Mouse (Mus musculus): ENCODE results near the gene Yars2.
"Not testable (repeated sequence)": the region's sequence is repeated elsewhere in the genome, so short reads cannot be mapped to it uniquely, and the experiment has no call there.

Yars2 gene

DNA sequence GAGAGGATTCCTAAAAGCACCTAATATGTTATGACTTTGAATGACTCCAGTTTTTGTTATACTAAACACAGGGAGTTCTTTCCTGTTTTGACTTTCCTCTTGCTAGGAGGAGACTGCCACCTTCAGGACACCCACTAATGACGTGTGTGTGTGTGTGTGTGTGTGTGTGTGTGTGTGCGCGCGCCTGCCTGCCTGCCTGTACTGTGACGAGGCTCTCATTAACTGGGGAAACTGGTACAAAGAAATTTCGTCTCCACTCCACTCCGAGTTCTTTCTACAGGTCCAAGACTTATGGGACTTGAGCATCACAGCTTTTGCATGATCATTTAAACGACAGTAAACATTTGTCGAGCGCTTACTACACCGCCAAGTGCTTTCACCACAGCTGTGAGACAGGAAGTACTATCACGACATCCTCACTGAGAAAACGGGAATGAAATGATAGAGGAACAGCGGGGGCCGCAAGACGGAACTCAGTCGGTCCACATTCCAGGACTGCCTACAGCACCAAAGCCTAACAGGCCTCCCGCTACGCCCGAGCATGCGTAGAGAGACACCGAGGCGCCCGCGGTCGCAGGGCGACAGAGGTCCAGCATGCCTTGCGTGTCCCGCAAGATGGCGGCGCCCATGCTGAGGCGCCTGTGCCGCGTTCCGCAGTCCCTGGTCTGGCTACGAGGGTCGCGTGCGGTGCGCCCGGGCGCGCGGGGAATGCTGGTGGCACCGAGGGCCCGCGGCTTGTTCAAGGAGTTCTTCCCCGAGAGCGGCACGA is at the start of gene Yars2:
Gene Yars2, plus strand, starts transcription at position 597 of the 769 bp plus-strand sequence.
- DNase-seq (ENCODE audit: low read depth, low spot score), result peak; percentile 94

DNA sequence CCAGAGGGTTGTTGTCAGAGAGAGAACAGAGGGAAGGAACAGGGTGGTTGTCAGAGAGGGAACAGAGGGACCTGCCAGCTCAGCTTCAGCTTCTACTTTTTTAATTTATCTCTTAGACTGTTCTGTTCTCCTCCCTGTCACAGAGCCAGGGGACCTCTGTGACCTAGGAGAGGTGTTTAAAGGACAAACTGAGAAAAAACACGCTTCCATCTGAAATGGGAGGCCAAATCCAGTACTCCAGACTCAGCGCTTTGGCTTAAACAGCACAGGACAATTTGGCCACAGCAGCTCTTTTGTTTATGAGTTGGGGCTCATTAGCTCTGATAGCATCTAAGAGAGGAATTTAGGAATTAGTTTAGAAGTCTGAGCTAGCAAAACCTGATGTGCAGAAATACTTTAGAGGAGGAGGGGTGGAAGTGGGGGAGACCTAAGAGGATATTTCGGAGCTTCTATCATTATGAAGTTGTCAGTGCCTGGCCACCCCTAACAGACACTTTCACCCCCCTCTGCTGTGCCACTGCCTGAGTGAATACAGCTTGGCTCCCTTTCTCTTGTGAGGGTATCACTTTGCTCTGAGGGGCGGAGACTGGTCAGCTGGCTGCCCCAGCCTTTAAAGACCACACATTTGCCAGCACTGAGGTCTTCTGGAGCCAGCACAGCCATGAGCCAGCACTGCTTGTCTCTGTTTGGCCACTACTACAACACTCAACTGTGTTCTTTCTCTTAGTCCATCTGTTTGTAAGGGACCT is 49.3 kb upstream of the Yars2 start:
- DNase-seq (ENCODE audit: low read depth, low spot score), result no peak

DNA sequence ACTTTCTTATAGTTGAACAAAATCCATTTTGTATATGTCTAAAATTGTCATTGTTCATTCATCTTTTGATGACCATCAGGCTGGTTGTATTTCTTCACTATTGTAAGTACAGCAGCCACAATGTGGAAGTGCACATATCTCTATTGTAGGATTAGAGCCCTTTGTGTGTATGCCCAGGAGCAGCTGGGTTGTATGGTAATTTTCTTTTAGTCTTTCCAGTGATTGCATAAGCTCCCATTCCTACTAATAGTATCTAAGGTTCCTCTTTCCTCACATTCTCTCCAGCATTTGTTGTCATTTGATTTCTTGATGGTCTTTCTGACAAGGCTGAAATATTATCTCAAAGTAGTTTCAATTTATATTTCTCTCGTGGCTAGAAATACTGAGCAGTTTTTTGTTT is 47.5 kb upstream of the Yars2 start:
- no peak for DNase-seq (ENCODE audit: low read depth, low spot score)

DNA sequence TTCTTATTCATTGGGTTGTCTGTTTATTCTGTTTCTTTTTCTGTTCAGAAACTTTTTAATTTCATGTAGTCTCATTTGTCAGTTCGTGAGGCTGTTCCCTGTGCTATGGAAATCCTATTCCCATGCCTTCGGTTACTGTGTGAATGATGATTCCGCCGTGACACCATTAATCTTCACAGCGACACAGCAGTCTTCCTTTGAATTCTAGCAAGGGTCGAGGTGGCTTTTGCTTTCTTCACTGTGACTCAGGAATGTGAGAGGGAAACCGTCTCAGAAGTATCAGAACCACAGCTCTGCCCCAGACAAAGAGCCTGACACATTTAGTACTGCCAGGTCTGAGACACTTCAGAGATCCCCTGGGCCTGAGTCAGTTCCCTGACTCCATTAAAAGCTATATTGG is 46.9 kb upstream of the Yars2 start:
- DNase-seq (ENCODE audit: low read depth, low spot score), result no peak

GRCm38 (mm10) chr16:16256672-16257071 is 46.1 kb upstream of the Yars2 start:
- no peak for DNase-seq (ENCODE audit: low read depth, low spot score)

- DNase-seq (ENCODE audit: low read depth, low spot score), result no peak
Measured at GRCm38 (mm10) chr16:16260882-16261281, 41.9 kb upstream of the Yars2 start.

DNA sequence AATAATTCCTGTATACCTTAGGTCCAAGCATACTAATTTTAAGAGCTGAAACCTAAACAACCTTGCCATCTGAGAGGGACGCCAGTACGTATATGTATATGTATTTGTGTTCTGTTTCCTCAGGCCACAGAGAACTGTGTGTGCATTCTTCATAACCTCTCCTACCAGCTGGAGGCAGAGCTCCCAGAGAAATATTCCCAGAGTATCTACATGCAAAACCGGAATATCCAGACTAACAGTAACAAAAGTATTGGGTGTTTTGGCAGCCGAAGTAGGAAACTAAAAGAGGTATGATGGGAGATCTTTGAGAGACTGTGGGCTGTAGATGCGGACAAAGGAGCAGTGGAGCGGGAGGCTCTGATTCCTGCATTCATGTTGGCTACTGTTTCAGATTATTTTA is 41.3 kb upstream of the Yars2 start:
- DNase-seq (ENCODE audit: low read depth, low spot score), result no peak

- no peak for DNase-seq (ENCODE audit: low read depth, low spot score)
Measured at GRCm38 (mm10) chr16:16262436-16262835, 40.3 kb upstream of the Yars2 start.

- DNase-seq (ENCODE audit: low read depth, low spot score), result peak; percentile 20
Measured at GRCm38 (mm10) chr16:16272978-16273377, 29.8 kb upstream of the Yars2 start.

DNA sequence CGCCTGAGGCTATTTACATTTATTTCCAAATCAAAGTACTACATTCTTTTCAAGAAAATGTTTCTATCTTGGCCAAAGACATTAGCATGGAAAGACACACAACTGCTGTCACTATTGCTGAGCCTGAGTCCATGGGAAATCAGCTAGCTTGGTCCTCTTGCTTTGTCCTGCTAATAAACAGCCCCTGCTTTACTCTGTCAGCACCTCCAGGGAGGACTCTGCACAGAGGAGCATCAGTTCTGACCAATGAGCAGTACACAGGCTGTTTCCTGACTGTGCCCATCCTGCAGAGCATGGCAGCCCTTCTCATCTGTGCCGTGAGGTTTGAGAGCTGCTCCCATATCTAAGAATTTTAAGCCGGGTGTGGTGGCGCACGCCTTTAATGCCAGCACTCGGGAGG is 29.0 kb upstream of the Yars2 start:
- DNase-seq (ENCODE audit: low read depth, low spot score), result no peak

- peak; percentile 82 for DNase-seq (ENCODE audit: low read depth, low spot score)
Measured at GRCm38 (mm10) chr16:16303138-16303827, 518 bp downstream of the Yars2 start.

DNA sequence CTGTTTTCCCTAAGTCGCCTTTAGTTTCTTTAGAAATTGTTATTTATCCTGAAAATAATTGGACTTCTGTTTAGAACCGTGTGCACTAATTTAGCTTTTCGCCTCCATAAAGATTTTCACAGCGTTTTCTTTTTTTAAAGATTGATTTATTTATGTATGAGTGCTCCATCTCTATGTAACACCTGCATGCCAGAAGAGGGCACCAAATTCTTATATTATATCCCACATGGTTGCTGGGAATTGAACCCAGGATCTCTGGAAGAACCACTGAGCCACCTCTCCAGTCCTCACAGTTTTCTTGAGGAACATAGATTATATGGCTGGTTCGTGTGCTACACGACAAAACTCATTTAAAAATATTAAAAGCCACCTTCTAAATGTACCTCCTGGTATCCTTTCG is 1.1 kb downstream of the Yars2 start:
- peak; percentile 59 for DNase-seq (ENCODE audit: low read depth, low spot score)

- no peak for DNase-seq (ENCODE audit: low read depth, low spot score)
Measured at GRCm38 (mm10) chr16:16311319-16311718, 8.6 kb downstream of the Yars2 start.

DNA sequence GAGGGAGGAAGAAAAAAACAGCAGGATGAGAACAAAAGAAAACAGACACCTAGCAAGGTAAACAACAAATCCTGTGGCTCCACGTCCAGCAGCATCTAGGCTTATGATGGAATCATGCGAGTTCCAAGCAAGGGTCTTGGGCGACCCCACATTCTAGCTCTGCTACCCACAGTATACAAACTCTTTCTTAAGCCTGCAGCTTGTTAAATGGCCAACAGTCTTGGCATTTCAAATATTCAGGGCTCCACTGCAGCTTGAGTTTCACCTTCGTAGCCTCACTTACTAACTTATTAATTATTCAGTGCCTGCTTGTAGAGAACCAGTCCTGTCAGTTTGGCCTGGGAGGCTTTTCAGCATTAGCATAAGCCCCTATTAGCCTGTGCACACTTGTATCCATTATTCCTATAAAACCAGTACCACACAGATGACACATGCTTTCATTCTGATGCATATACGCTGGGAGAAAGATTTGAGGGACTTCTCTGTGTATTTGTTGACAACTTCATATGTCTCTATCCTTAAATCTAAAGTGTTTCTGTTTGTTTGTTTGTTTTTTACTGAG is 23.1 kb downstream of the Yars2 start:
- DNase-seq (ENCODE audit: low read depth, low spot score), result no peak

DNA sequence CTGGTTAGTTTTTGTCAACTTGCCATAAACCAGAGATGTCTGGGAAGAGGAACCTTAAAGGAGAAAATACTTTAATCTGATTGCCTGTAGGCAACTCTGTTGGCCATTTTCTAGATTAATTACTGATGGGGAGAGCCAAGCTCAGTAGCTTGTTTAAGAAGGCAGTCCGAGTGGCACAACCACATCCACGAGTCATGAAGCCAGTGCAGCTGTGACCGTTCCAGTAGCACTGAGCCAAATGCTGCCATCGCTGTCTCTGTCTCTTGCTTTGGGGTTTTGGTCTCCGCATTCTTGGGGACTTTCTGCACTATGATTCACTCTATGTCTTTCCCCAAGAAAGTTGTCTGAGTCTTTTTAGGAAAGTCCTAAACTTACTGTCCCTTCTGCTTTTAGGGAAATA is 43.7 kb downstream of the Yars2 start:
- no peak for DNase-seq (ENCODE audit: low read depth, low spot score)

- no peak for DNase-seq (ENCODE audit: low read depth, low spot score)
Measured at GRCm38 (mm10) chr16:16357908-16358307, 55.1 kb downstream of the Yars2 start.

DNA sequence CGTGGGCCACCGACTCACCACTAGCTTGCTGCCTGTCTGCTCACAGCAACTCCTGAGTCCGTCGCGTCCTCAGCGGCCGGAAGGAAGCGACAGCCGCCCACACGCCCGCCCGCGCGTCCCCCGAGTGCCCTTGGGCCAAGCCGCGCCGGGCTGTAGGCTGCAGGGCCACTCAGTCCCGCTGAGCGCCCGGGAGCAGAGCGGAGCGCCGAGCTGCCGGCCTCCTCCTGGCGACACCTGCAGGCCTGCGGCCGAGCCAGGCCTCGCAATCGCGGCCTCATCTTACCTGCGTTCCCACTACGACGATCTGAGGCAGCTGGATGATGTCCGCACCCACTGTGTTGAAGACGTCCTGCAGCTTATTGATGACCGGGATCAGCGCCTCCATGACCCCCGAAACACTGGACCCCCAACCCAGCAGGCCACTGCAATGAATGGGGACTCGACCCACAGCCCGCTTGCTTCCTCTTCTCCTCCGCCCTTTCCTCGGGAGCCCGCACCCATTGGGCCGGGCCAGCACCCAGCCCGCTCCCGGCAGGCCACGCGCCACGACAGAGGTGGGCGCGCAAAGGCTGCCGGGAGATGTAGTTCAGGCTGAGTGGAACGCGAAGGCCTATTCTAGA is 55.8 kb downstream of the Yars2 start, which contains the start of gene Dnm1l:
Gene Dnm1l, minus strand, starts transcription at position 479 of the 620 bp plus-strand sequence.
- DNase-seq (ENCODE audit: low read depth, low spot score), result peak; percentile 94

DNA sequence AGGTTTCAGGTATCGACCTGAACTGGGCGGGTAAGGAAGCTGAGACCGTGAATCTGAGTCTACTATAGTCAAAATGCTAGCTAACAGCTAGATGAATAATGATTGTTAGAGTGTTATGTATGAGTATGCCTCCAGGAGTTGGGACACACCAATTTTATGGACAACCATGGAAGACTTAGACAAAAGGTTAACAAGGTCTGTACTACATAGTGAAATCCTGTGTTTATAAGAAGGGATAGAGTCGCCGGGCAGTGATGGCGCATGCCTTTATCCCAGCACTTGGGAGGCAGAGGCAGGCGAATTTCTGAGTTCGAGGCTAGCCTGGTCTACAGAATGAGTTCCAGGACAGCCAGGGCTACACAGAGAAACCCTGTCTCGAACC is 56.3 kb downstream of the Yars2 start:
- not testable (repeated sequence) for DNase-seq (ENCODE audit: low read depth, low spot score)
